Mouse (Mus musculus) CH12.LX (cell line): Measurements from ENCODE around the gene Slc6a12. TPM values are rescaled to one million over a fixed set of nuclear protein-coding genes. Genes with fewer than 3 reads are reported as not detected.

ENCODE experiments used
- DNase-seq: peaks from one replicate; pipeline ENCODE4 v3.0.0-alpha.2; 2013; ENCODE audit errors: extremely low read depth
- H3K27ac ChIP-seq: 2 replicates; pipeline ENCODE4 v1.5.1; 2012; ENCODE audit warnings: low read depth, mild to moderate bottlenecking, control low read depth, moderate library complexity; ENCODE audit not compliant: insufficient read depth
- H3K27me3 ChIP-seq: replicated peaks from 2 replicates; pipeline ENCODE3; 2012; ENCODE audit warnings: inconsistent platforms
- H3K36me3 ChIP-seq, 2 experiments: replicated peaks in 1 of 2; 2 replicates each; pipeline versions ENCODE3 to v1.6.1; 2012; ENCODE audit warnings: inconsistent platforms in 1 of 2, low read length in 1 of 2, mild to moderate bottlenecking in 1 of 2, mixed read lengths in 1 of 2, moderate library complexity in 1 of 2; ENCODE audit not compliant: control insufficient read depth in 1 of 2, insufficient read depth in 1 of 2
- H3K4me1 ChIP-seq, 2 experiments: 2 replicates each; pipeline ENCODE4 v1.6.1; 2012; ENCODE audit warnings: inconsistent platforms in 1 of 2, moderate library complexity in 1 of 2; ENCODE audit not compliant: insufficient read depth in 2 of 2, control insufficient read depth in 1 of 2
- H3K4me2 ChIP-seq: 2 replicates; pipeline ENCODE4 v1.6.1; 2012; ENCODE audit warnings: low read depth, mild to moderate bottlenecking, control low read depth; ENCODE audit not compliant: poor library complexity, insufficient read depth, severe bottlenecking
- H3K4me3 ChIP-seq, 3 experiments: fragments of 150-350 bp in 1 of 3; sonication (generic) in 1 of 3; replicated peaks in 1 of 3; 2 replicates each; pipeline versions ENCODE3 to v1.5.1; 2011 to 2012; ENCODE audit warnings: low read depth in 2 of 3, low read length in 2 of 3, mild to moderate bottlenecking in 2 of 3, moderate library complexity in 2 of 3, control low read depth in 1 of 3, improper control_type of control experiment in 1 of 3, inconsistent platforms in 1 of 3, mixed read lengths in 1 of 3; ENCODE audit not compliant: poor library complexity in 1 of 3
- H3K79me2 ChIP-seq: replicated peaks from 2 replicates; pipeline ENCODE4 v1.6.1; 2012; ENCODE audit warnings: mild to moderate bottlenecking, moderate library complexity; ENCODE audit not compliant: control insufficient read depth, poor library complexity, insufficient read depth, severe bottlenecking; ENCODE audit errors: extremely low read depth
- H3K9ac ChIP-seq: 2 replicates; pipeline ENCODE4 v1.6.1; 2012; ENCODE audit warnings: low read depth, mild to moderate bottlenecking, control low read depth, moderate library complexity; ENCODE audit not compliant: insufficient read depth
- H3K9me3 ChIP-seq: replicated peaks from 2 replicates; pipeline ENCODE3; 2012; ENCODE audit warnings: low read length, inconsistent platforms, mixed read lengths
- BHLHE40 ChIP-seq: IDR thresholded peaks from 2 replicates; pipeline ENCODE4 v1.6.1; 2011; ENCODE audit warnings: mild to moderate bottlenecking, low read depth, low read length, improper control_type of control experiment
- CHD2 ChIP-seq: IDR thresholded peaks from 2 replicates; pipeline ENCODE4 v1.6.1; 2011; ENCODE audit warnings: low read length, improper control_type of control experiment
- CTCF ChIP-seq, 2 experiments: IDR thresholded peaks in 1 of 2; conservative IDR thresholded peaks in 1 of 2; 2 replicates each; pipeline ENCODE4 v1.5.1; 2011 to 2012; ENCODE audit warnings: low read depth in 2 of 2, low read length in 2 of 2, improper control_type of control experiment in 1 of 2, inconsistent platforms in 1 of 2, mild to moderate bottlenecking in 1 of 2, moderate library complexity in 1 of 2
- EP300 ChIP-seq: IDR thresholded peaks from 2 replicates; pipeline ENCODE4 v1.6.1; 2011; ENCODE audit warnings: low read length, improper control_type of control experiment
- ETS1 ChIP-seq: conservative IDR thresholded peaks from 2 replicates; pipeline ENCODE4 v1.6.1; 2012; ENCODE audit warnings: low read depth, mild to moderate bottlenecking, inconsistent platforms, low read length, improper control_type of control experiment, moderate library complexity
- GABPA ChIP-seq: IDR thresholded peaks from 2 replicates; pipeline ENCODE4 v1.6.1; 2012; ENCODE audit warnings: low read depth, low read length, improper control_type of control experiment, inconsistent platforms; ENCODE audit not compliant: insufficient replicate concordance
- IRF4 ChIP-seq: IDR thresholded peaks from 2 replicates; pipeline ENCODE4 v1.6.1; 2014; ENCODE audit warnings: low read depth, mild to moderate bottlenecking, inconsistent platforms, low read length, improper control_type of control experiment
- JUN ChIP-seq: IDR thresholded peaks from 2 replicates; pipeline ENCODE4 v1.6.1; 2011; ENCODE audit warnings: low read depth, mild to moderate bottlenecking, low read length, improper control_type of control experiment, moderate library complexity; ENCODE audit not compliant: insufficient read depth
- JUND ChIP-seq: conservative IDR thresholded peaks from 2 replicates; pipeline ENCODE4 v1.6.1; 2011; ENCODE audit warnings: low read depth, low read length, improper control_type of control experiment
- MAFK ChIP-seq: IDR thresholded peaks from 2 replicates; pipeline ENCODE4 v1.6.1; 2011; ENCODE audit warnings: low read length, improper control_type of control experiment; ENCODE audit not compliant: insufficient replicate concordance
- MAZ ChIP-seq: IDR thresholded peaks from 2 replicates; pipeline ENCODE4 v1.6.1; 2012; ENCODE audit warnings: low read depth, mild to moderate bottlenecking, inconsistent platforms, low read length, improper control_type of control experiment, moderate library complexity
- MEF2A ChIP-seq: IDR thresholded peaks from 2 replicates; pipeline ENCODE4 v1.6.1; 2014; ENCODE audit warnings: low read depth, mild to moderate bottlenecking, inconsistent platforms, low read length, improper control_type of control experiment, borderline replicate concordance
- MYC ChIP-seq: IDR thresholded peaks from 2 replicates; pipeline ENCODE4 v1.6.1; 2011; ENCODE audit warnings: low read depth, mild to moderate bottlenecking, improper control_type of control experiment, low read length
- PAX5 ChIP-seq: IDR thresholded peaks from 2 replicates; pipeline ENCODE4 v1.6.1; 2012; ENCODE audit warnings: low read length, inconsistent platforms, mixed read lengths
- RCOR1 ChIP-seq: conservative IDR thresholded peaks from 2 replicates; pipeline ENCODE4 v1.6.1; 2012; ENCODE audit warnings: low read depth, mild to moderate bottlenecking, inconsistent platforms, low read length, improper control_type of control experiment
- SMC3 ChIP-seq: IDR thresholded peaks from 2 replicates; pipeline ENCODE4 v1.6.1; 2011; ENCODE audit warnings: low read depth, low read length, improper control_type of control experiment
- TCF12 ChIP-seq: IDR thresholded peaks from 2 replicates; pipeline ENCODE4 v1.6.1; 2014; ENCODE audit warnings: low read depth, mild to moderate bottlenecking, inconsistent platforms, low read length, improper control_type of control experiment
- USF2 ChIP-seq: conservative IDR thresholded peaks from 2 replicates; pipeline ENCODE4 v1.6.1; 2011; ENCODE audit warnings: low read depth, low read length, improper control_type of control experiment
- ZMIZ1 ChIP-seq: IDR thresholded peaks from 2 replicates; pipeline ENCODE4 v1.6.1; 2012; ENCODE audit warnings: low read depth, mild to moderate bottlenecking, inconsistent platforms, low read length, improper control_type of control experiment
- dilution Hi-C: fragments of 300-500 bp; cut with MboI; formaldehyde crosslinking; loops from 2 replicates; pipeline ENCODE4 v1.14.3; 2020; ENCODE audit warnings: low sequenced_read_pairs; ENCODE audit not compliant: extremely low pct_unique_long_range_greater_than_20kb, extremely low pct_ligation_motif_present
- in situ Hi-C: fragments of 300-500 bp; cut with MboI; formaldehyde crosslinking; loops from 3 replicates; pipeline ENCODE4 v1.14.3; 2019; ENCODE audit warnings: low sequenced_read_pairs, low pct_ligation_motif_present, low pct_unique_long_range_greater_than_20kb, mixed read lengths
- polyA plus RNA-seq: library from polyadenylated mRNA; unstranded; fragments of >175 nt; gene quantifications from 2 replicates; pipeline ENCODE4 v1.2.1, GENCODE M21; 2012; ENCODE audit warnings: low read depth; ENCODE audit not compliant: insufficient read length
- total RNA-seq, 2 experiments: library from RNA; depleted of rRNA; stranded (reverse); fragments of 300-350 nt in 1 of 2; fragments of >200 nt in 1 of 2; gene quantifications; 2 replicates each; pipeline ENCODE4 v1.2.3; 2012 to 2014

Slc6a12 gene
- total and polyA plus RNA-seq, 3 experiments, result 0.55 to 2.5 (median 2.5) TPM

DNA sequence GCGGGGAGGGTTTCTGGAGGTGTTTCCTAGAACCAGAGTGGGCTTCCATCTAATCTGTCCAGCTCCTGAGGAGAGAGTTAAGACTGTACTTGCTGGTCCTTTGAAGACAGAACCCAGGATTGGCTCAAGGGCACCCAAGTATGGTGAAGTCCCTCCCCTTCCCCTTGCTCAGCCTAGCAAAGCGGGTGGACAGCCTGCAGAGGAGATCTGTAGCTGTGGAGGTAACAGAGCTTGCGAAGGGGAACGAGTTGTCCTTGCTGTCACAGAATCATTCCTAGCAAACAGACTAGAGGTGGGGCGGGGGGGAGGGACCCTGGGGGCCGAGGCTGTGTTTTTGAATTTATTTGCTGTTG lies 871 bp downstream of the Slc6a12 start:
- Histone ChIP-seq H3K27ac (no peak overlapping the region), H3K9ac (no peak overlapping the region), H3K27me3 (no peaks in the 10 kb centered on the region), H3K9me3 (no peaks in the 10 kb centered on the region), H3K4me1 (peaks cover 20 to 49% of the 10 kb centered on the region in 2 experiments)
- no peak for TF ChIP-seq ZMIZ1
- TF ChIP-seq USF2, result no peak
- TF ChIP-seq GABPA, result no peak
- TF ChIP-seq EP300, result no peak
- no peak for TF ChIP-seq PAX5
- TF ChIP-seq MYC, result no peak
- no peak for TF ChIP-seq BHLHE40
- no peak for TF ChIP-seq MAFK
- TF ChIP-seq CHD2, result no peak
- TF ChIP-seq, all 38 proteins: peak for 0
- in situ Hi-C loops, result no loop called here
- Histone ChIP-seq H3K4me2 (peak overlapping the region; percentile 92), H3K4me3 (peak overlapping the region in 1 of 3 experiments; percentile 44), H3K79me2 (no peaks in the 10 kb centered on the region), H3K36me3 (peaks cover 0 to 7% of the 10 kb centered on the region in 2 experiments)
- DNase-seq, result peak; percentile 53
- dilution Hi-C loops, result no loop called here

DNA sequence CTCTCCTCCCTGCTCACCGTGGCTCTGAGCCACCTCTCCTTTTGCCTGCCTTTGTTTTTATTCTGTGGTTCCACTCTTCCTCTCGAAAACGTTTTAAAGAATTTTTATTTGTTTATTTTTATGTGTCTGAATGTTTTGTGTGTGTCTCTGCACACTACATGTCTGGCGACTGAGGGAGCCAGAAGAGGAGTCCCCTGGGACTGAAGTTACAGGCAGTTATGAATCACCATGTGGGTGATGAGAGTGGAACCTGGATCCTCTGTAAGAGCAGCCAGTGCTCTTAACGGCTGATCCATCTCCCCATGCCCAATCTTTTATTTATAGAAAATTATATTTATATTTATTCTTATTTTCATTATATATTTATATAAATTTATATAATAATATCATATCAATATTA lies 1.5 kb downstream of the Slc6a12 start:
- H3K4me3 ChIP-seq, result peak overlapping the region in 1 of 3 experiments; percentile 44
- H3K36me3 ChIP-seq, result peaks cover 0 to 2% of the 10 kb centered on the region in 2 experiments
- no peak overlapping the region for H3K27ac ChIP-seq
- H3K9ac ChIP-seq, result no peak overlapping the region
- DNase-seq, result peak; percentile 88
- TF ChIP-seq CTCF (conservative IDR thresholded peaks at IDR 0.05 in 1 of 2, IDR thresholded peaks at IDR 0.05 in 1 of 2; ENCODE audit: low read depth in 2 of 2, low read length in 2 of 2) (no peak), JUND (peak; percentile 88), SMC3 (no peak), TCF12 (0 out of 2 replicates have a peak, but pooled peaks have one; percentile 18), MYC (0 out of 2 replicates have a peak, but pooled peaks have one; percentile 39), ETS1 (peak; percentile 35; the same call in 1 of the 2 replicates), BHLHE40 (peak; percentile 64), MEF2A (0 out of 2 replicates have a peak, but pooled peaks have one; percentile 38), RCOR1 (no peak), EP300 (peak; percentile 87), USF2 (no peak), JUN (peak; percentile 67), IRF4 (peak; percentile 92), MAZ (0 out of 2 replicates have a peak, but pooled peaks have one; percentile 51)
- peak overlapping the region; percentile 92 for H3K4me2 ChIP-seq
- no peaks in the 10 kb centered on the region for H3K27me3 ChIP-seq
- H3K4me1 ChIP-seq, result peaks cover 20 to 49% of the 10 kb centered on the region in 2 experiments
- dilution Hi-C loops, result no loop called here
- no peaks in the 10 kb centered on the region for H3K79me2 ChIP-seq
- no peaks in the 10 kb centered on the region for H3K9me3 ChIP-seq
- in situ Hi-C loops, result no loop called here
